Mouse (Mus musculus) kidney, adult 8-10 months (tissue): ENCODE data around the gene Krtap24-1.

Experiments
- DNase-seq, 2 experiments: peaks; one replicate each; pipeline ENCODE4 v3.0.0; 2022

The Krtap24-1 gene

DNA sequence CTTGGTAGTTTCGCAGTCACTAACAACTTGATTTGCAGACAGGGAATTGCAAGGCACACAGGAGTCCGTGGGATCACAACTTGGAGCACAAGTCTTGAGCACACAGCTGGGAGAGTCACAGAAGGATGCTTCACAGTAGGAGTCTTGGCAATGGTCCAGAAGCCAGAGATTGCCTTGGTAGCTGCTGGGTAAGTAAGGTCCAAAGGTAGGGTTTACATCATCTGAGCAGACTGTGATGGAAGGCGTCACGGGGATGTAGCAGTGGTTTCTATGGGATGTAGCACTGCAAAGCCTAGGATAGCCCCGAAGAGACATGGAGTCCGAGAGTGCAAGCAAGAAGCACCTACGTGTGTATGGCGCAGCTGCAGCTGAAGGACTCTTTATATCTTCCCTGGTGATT, at the start of gene Krtap24-1:
Gene Krtap24-1 (minus strand): TSS at position 358 of the 400 bp plus-strand sequence.
- no peak for DNase-seq

DNA sequence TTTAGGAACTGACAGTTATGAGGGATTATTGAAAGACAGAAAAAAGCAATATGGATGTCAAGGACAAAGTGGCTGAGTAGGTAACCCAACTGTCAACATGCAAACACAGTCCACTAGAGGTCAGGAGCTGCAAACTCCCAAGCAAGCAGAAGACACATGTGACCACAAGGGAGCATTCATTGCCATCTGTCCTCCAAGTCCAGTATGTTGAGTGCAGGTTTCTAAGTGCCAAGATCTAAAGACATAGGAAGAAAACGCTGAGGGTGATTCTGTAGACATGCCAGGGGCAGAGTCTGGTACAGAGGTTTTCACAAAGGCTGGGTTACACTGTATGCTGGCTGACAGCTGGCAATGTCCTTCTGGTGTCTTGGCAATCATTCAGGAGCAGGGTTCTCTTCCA, 45.3 kb upstream of the Krtap24-1 start:
- DNase-seq, result peak in 1 of 2 experiments; percentile 14

DNA sequence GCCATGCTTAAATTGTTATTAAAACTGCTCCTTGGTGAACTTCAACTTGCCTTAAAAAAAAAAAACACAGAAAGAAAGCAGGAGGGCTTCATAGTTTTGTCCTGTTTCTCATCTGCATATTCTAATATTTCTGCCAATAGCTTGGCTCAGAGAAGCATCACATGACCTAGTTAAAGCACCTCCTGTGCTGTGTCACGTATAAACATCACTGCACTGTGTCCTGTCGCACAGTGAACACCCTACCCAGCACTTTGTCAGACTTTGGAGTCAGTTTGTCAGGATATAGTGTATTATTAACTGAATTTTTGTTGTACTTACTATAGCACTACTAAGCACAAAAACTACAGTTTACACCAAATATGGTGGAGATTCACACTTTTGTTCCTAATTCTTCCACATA, 39.9 kb upstream of the Krtap24-1 start:
- peak; percentile 26 to 36 for DNase-seq

DNA sequence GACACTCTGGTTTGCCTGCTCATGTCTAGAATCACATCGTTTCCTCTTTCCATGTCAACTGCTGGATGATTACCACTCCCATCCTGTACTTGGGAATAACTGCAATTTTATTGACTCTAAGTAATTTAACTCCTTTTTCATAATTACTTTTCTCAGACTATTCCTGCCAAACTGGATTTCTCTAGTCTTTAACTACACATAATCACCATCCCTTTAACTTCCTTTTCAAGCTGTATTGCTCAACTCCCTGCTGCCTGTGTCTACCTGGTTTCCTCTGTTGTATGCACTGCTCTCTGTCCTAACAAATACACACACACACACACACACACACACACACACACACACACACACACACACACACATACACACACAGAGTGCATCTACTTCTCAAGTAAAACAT, 39.0 kb upstream of the Krtap24-1 start:
- DNase-seq, result no peak

DNA sequence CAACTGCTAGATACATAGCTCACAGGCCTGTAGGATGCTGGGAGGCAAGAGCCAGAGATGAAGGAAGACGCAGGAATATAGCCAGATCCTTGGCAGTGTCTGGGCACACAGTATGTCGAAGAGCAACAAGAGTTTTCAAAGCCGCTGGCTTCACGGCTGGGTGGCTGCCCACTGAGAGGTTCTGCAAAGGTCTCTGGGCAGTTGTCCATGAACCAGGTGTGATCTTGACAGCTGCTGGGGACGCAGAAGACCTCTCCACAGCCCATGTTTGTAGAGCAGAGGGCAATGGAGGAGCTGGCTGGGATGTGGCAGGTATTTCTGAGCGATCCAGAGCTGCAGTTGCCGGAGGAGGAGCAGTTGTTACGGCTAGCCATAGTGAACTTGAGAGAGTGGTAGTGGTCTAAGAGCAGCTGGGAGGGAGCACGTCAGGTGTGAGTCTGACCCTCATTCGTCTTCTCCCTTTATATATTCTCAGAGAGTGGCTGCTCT, 35.3 kb upstream of the Krtap24-1 start, which contains the start of gene Krtap26-1:
Gene Krtap26-1 (minus strand): TSS at position 439 of the 489 bp plus-strand sequence.
- DNase-seq, result no peak

DNA sequence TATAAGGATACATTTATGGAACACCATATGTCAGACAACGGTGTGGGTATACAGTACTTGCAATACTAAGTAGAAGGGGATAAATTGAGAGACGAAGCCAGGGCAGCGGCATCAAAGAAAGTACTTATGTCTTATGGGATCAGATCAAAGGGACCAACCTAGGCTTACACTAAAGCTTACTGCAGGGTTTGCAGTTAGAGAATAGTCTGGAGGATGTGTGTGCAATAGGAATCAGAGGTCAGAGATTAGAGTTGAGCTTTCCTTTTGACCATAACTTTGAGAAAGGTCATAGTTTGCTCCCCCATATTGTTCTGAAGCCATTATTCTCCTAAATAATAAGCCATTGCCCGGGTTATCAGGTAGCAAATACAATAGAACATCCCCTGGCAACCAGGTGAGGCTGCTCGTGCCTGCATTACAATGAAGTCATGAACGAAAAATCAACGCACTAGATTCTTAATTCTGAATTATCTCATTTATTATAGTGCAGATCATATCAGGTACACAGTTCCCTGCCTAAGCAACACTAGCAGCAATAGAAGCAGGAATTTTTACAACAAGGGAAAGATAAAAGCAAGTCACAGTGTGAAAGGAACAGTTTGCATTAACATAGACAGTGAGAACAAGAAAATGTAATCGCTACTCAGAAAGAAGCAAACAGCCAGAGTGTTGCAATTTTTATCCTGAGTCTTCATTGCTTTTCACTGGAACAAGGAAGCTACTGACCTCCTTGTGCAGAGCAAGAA, 34.5 kb upstream of the Krtap24-1 start:
- no peak for DNase-seq

DNA sequence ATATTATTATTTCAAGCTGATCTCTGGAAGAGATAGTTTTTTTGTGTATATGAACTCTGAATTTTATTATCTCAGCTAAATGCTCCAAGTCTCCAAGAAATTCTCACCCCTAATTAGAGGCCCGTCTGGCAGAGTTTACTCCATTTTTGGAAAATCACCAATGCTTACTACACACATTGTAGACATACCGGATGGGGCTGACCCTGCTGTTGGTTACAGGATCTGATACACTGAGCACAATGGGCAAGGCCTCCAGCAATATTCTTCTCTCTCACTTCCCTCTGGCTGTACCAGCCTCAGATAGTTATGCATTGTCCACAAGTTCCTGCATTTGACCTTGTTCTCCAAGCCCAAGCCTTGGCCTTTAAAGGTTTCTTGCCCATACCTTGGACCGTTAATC, 28.0 kb upstream of the Krtap24-1 start:
- no peak for DNase-seq

DNA sequence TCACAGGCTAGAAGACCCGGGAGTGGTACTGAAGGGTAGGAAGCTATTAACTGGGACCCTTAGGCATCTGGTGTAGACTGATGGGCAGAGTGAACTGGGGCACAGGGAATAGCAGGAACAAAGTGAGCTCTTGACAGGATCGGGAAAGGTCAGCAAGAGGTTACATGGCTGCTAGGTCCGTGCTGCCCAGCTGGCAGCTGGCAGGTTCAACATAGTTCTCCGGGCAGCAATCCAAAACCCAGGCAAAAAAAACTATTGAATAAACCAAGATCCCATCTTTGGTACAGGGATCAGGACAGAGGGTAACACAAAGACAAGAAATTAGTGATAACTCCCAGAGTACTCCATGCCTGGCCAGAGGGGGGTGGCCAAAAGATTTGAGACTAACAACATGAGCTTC, 23.1 kb upstream of the Krtap24-1 start:
- peak; percentile 61 to 71 for DNase-seq

DNA sequence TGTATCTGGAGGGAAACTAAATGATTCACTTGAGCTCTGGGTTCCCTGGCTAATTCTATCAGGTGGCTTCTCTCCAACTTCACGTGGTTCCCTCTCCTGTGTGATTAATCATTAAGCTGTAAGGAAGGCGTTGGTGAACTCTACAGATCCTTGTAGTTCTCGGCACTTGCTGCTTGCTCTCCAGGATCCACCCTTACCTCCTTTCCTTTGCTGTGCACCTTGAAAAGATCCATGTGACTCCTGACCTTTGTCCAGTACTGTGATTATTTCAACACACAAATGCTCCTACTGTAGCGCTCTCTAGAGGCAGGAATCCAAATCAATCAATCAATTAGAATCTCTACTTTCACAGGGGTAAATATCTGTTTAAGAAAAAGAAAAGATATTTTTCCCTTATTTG, 19.4 kb upstream of the Krtap24-1 start:
- peak; percentile 74 to 89 for DNase-seq

DNA sequence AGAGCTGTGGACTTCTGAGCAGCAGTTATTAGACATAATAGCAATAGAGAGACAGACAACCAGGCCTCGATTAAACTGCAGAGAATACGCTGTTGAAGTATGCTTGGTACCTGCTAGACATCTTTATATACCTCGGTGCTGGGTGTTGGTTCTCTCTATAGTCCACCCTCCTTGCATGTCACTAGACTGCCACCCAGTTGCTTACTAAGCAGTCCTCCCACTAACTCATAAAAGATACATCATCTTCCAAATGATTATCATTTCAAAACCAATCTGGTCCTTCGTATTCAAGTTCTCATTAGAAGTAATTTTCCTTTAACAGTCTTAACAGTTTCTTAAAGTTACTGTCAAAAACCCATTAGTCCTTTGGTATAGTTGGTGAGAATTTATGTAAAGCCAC, 15.5 kb upstream of the Krtap24-1 start, which contains the start of gene 2310079G19Rik:
Gene 2310079G19Rik (minus strand): TSS at position 101 of the 400 bp plus-strand sequence.
- no peak for DNase-seq

DNA sequence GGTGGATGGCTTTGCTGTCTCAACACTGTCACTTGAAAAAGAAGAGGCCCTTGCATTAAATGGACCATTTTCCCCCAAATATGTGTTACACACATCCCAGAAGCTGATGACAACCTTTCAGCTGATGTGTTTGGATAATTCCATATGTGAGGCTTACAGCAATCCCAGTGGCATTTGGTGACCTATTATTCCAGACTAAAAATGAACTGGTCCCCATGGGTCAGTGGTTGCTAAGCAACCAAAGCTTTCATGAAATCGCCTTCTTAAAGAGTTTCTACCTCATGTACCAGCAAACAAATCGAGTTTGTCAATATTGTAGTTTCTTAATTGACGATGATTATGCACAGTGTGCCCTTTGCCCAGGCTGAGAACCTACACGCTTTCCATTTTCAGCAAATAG, 633 bp upstream of the Krtap24-1 start:
- DNase-seq, result no peak

DNA sequence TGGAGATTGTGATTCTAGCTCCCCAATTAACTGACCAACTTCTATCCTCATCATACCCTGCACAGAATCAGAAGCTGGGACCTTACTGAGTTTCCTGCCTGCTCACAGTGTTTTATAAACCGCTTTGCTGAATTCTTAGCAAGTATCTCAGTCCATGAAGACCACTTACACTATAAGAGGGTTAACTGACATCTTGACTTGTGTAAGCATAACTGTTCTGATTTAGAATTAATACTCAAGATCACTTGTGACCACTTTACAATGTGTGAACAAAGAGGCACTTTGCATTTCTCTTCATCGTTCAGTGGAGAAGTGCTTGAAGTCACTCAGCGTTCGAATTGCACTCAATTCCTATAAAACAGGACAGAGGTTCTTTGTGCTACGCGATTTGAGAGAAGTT, 7.5 kb downstream of the Krtap24-1 start:
- DNase-seq, result no peak

DNA sequence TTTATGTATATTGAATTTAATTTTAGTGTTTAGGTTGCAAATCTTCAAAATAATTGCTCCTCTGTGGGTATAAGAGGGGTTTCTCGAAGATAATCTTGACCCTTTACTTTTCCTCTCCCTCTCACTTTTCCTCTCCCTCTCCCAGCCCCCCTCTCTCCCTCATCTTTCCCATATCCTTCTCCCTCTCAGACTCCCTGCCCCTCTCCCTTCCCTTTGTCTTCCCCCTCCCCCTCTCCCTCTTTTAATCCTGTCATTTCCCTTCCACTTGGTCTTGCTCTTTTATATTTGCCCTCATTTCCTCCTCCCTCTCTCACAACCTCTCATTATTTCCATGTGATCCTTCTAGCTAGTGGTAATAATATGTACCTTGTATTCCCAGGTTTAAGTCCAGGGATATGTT, 9.6 kb downstream of the Krtap24-1 start:
- no peak for DNase-seq

DNA sequence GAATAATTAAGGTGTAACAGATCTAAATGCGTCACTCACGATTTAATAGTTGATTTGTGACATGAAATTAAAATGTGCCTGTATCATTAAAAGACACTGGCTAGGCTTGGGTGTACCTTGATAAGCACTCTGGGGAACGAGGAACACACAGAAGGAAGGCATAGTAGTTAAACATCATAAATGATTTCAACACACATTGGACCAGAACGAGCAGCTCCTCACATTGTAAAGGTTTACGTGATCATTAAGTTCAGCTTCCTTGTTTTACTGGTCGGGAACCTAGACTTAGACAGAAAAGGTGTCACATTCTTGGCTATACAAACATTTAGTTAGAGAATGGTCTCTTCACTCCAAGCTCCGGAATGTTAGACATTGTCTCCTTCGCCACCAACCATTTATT, 11.8 kb downstream of the Krtap24-1 start:
- DNase-seq, result no peak

DNA sequence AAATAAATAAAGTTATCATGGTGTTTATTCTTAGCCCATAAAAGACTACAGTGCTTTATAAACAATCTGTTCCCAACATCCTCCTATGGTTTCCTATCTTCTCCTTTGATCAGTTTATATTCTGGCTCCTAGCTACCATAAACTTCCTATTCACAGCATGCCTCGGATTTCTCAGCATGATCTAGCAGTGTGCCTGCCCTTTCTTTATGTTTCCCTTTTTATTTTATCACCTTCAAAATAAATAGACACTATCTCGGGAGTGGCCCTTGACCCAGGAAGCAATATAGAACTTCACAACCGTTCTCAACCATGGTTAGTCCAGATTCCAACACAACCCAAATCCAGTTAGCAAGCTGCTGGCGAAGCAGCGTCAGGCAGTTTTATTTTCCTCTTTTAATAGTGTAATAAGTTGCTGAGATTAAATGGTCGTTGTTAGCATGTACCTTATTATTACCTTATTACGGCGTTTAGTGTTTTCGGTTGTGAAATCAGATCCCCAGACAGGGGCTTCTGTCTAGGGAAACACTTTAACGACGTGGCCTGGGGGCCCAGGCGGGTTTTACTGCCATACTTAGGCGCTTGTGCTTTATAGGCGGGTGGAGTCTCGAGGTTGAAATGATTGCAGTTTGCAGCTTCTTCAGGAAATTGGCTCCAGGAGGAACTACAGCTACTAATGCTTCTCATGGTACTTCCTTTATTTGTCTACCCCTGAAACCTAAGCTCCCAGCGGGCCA, 12.4 kb downstream of the Krtap24-1 start:
- no peak for DNase-seq

DNA sequence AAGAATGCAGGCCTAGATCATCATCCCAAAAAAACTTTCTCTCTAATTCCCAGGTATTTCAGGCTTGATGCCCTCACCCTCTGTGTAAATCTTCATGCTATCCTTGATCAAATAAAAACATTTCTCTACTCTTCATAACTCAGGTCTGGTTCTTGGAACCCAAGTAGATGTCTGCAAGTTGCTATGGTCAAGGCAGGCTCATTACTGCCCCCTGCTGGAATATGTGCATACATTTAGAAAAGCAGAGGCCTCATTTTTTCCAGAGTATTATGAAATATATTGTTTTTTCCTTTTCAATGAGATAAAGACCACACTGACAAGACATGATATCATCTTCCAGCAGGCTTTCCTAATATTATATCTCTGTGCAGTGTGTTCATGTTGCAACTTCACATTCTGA, 19.3 kb downstream of the Krtap24-1 start:
- no peak for DNase-seq

DNA sequence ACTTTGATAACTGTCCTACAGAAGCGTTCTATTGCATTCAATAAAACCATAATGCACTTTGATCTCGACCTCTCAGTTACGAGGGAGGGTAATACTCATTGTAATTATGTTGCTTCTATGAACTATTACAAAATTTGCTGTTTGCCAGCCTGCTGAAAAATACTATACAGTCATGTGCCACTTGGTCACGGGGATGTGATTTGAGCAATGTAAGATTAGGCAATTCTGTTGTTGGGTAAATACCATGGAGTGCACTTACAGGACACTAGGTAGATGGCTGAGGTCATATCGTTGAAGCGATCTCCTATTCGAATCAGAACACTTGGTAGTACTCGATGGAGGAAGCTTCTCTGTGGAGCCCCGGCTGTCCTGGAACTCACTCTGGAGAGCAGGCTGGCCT, 28.7 kb downstream of the Krtap24-1 start:
- DNase-seq, result no peak

DNA sequence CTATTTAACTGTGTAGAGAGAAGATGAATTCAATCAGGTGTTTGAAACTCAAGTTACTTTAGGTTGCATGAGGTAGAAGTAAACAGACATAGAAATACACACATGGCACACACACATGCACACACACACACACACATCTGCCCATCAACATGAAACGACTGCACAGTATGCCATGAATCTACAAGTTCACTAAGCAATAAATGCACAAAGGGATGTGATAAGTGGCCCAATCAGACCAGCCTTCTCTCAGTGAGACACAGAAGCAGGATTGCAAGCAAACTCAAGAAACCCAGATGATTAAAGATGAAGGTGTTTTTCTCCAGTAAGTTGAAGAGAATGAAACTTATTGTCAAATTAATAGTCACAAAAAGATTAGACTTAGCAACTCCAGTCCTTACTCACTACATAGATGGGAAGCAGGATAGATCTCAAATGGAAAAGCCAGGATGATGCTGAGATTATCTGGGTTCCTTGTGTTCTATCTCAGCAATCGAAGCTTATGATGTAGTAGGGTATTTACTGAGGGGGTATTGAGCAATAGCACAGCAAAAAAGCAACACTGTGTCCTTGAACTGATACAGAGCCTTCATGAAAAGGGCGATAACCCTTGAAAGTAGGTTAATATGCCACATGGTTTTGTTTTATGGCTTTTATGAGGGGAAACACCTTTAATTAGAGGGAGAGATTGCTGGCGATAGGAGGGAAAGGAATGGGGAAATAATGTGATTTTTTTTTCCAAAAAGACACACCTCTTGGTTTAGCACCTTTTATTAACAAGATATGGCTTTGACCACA, 36.0 kb downstream of the Krtap24-1 start:
- DNase-seq, result no peak

DNA sequence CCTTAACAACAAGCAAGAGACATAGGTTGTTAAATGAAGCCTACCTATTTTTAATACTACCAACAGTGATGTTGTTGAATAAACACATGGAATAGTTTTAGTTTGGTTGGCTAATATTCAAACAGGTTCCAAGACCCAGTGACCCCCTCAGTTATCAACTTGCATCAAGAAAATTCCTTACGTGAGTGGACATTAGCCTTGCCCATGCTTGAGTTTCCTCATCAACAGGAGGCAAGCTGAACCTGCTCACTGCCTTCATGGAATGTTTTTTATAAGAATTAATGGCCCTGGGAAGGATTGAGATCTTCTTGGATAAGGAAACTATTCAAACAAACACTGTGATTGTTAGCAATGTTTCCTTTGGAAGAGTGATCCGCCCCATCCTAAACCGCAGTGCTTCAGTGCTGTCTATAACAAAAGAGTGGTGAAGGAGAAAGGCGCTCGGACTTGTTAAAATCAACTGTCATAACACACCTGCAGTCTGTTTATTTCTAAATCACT, 39.1 kb downstream of the Krtap24-1 start:
- DNase-seq, result peak in 1 of 2 experiments; percentile 41

DNA sequence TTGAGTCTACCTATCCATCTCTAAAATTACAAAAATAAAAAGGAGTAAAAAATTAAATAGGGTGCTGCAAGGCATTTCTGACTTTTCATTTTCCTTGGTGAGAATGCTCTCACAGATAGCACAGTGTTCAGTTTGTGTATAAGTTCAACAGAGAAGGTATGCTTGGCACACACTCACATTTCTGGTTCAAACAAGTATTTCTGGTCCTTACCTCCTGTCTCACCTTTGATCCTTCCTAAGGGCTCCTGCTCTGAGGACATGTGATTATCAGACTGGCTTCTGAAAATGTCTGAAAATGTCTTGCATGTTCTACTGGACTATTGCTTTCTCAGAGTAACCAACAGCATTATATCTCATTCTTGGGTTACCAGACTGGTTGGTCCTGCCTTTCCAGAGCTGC, 41.9 kb downstream of the Krtap24-1 start:
- DNase-seq, result no peak

DNA sequence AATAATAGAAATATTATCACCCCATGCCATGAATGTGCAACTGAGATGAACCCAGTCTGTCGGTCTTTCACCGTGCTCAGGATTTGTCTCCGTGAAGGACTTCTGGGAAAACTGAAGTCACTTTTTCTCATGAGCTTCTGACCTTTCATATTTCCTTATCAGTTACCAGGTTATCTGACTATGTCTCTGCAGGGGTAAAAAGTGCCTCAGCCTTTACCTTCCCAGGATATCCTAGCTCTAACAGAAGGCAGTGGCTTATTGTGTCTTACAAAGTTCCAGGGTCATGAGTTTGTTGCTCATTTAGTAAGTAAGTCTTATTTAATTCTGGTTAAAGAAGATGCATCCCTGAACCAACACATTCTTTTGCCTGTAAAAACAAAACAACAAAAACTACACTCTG, 42.3 kb downstream of the Krtap24-1 start:
- DNase-seq, result no peak

DNA sequence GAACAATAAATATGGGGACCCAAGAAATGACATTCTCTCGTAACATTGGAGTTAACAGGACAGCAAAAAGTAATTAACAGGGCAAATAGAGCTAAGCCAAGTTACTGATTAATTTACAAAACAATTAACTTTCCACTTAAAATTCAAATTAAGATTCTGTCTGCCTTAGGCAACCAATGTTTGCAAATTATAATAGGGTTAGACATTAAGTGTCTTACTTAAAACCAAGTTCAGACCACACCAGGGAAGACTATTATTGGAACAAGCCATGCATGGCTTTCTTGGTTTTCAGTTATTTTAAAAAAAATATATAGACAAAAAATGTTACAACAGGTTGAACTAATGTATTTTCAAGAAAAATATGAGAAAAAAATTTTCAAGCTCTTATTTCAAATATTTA, 43.0 kb downstream of the Krtap24-1 start:
- no peak for DNase-seq
